Mouse (Mus musculus) adrenal gland, adult 8-10 months (tissue): ENCODE results near the gene Man2b2. TPM values are rescaled to one million over a fixed set of nuclear protein-coding genes. Genes with fewer than 3 reads are reported as not detected.

Experiments used
- DNase-seq: peaks from one replicate; pipeline ENCODE4 v3.0.0; 2022
- total RNA-seq, 4 experiments: library from RNA; stranded (reverse); gene quantifications; 2 replicates each; pipeline ENCODE4 v1.2.4; 2022

Gene Man2b2
- total RNA-seq, 4 experiments from 2014 or later: 63.8 to 93.3 (median 80.2) TPM

DNA sequence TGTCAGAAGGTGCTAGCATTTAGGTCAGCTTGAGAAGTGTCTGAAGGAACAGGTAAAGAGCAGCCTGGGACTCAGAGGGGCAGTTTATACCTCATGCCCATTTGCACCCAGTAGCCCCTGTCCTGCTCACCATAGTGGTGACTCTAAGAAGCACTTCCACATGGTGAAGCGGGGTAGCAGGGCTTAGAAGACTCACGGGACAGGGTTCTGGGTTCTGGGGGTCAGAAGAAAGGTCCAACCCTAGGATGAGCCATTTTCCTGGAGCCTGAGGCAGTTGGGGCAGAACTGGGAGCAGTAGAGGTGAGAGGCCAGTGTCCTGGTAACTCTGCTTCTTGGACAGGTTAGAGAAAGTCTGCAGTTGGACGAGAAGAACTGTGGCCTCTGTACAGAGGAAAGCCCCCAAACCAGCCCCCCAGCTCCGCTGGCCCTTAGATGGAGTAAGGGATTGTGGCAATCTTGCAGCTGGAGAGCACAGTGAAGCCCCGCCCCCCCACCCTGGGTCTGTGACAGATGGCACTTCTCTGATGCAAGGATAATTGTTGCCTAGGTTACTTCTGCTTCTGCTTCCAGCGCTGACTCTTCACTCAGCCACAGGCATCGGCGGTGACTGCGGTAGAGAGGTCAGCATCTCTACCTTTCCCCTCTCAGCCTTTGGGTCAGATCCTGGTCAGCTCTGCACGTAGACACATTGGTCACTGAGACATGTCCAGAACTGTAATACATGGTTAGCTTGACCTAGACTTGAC, 63.3 kb downstream of the Man2b2 start:
- no peak for DNase-seq

DNA sequence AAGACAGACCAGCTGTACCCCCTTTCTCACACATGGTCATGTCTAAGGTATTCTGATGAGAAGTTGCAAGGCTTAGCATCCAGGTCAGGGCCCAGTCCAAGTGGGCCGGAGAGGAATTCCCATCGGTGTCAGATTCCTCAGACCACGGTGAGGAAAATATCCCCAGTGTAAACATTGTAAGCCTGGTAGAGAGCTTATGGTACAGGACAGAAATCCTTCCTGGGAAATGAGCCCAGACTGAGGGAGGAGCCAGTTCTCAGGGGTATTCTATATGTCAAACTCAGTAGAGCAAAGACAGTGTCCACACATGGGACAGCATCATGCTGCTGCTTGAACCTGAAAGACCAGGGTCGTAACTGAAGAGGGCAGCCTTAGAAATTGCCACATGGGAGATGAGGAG, 70.6 kb downstream of the Man2b2 start:
- no peak for DNase-seq

DNA sequence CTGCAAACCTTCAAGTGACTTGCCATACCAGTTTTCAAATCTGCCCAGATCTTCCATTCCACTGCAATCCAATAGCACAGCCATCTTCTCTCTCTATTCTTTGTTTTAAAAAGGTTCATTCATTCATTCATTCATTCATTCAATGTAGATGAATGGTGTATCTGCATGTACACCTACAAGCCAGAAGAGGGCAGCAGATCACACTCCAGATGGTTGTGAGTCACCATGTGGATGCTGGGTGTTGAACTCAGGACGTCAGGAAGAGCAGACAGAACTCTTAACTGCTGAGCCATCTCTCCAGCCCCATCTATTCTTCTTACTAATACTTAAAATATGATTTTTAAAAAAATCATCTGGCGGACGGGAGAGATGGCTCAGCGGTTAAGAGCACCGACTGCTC, 73.4 kb downstream of the Man2b2 start:
- no peak for DNase-seq

Other genes starting within 250 kb of the Man2b2 start
- gene Tbc1d14, start 237.4 kb downstream of the Man2b2 start, total RNA-seq: 10 to 100 TPM; 46.1 to 55.5 (median 53.4) TPM
- 10 to 100 TPM; 64.5 to 98.4 (median 79.4) TPM for gene D5Ertd579e, start 134.6 kb downstream of the Man2b2 start, total RNA-seq
- gene Bloc1s4, start 82.0 kb downstream of the Man2b2 start, total RNA-seq: 10 to 100 TPM; 21.6 to 34.1 (median 27.6) TPM
- 100 to 1,000 TPM; 571 to 829 (median 654) TPM for gene Mrfap1, start 33.9 kb downstream of the Man2b2 start, total RNA-seq
- 1 to 10 TPM; 5.3 to 9.0 (median 7.2) TPM for gene Ppp2r2c, start 37.9 kb upstream of the Man2b2 start, total RNA-seq
- gene Wfs1, start 158.6 kb upstream of the Man2b2 start, total RNA-seq: 100 to 1,000 TPM in 2 of 4 experiments, 10 to 100 TPM in 2; 36.1 to 156 (median 79.3) TPM